Mouse (Mus musculus) ES-Bruce4 (cell line): ENCODE data around the gene Tcstv3.
"Not testable (repeated sequence)": the region's sequence is repeated elsewhere in the genome, so short reads cannot be mapped to it uniquely, and the experiment has no call there.

Source experiments
- CTCF ChIP-seq: IDR thresholded peaks from one replicate; pipeline ENCODE4 v1.8.1; 2011; ENCODE audit warnings: low read depth, low read length
- EP300 ChIP-seq: IDR thresholded peaks from 2 replicates; pipeline ENCODE4 v1.6.1; 2011; ENCODE audit warnings: low read depth, low read length; ENCODE audit not compliant: insufficient read depth
- POLR2A ChIP-seq: IDR thresholded peaks from one replicate; pipeline ENCODE4 v1.8.1; 2011; ENCODE audit warnings: low read length; ENCODE audit not compliant: insufficient read depth

DNA sequence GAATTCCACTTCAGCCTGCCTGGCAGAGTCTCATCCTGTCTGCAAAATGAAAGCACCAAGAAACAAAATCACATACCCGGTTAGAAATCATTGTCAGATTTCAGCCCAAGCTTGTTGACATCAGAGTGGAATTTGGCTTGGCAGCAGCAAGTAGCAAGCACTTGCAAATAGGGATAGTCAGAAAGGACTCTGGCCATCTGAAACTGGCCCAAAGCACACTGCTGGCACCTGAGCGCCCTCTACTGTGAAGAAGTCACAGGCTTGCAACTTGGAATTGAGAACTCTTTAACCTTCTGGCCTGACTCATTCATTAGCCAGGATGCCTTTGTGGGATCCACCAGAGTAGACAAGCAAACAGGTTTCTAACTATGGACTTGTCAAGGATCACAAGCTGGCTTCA lies 38.8 kb upstream of the Tcstv3 start:
- not testable (repeated sequence) for TF ChIP-seq POLR2A, CTCF, EP300
